Mouse (Mus musculus): Measurements from ENCODE around the gene Kmt2c.

Kmt2c gene

DNA sequence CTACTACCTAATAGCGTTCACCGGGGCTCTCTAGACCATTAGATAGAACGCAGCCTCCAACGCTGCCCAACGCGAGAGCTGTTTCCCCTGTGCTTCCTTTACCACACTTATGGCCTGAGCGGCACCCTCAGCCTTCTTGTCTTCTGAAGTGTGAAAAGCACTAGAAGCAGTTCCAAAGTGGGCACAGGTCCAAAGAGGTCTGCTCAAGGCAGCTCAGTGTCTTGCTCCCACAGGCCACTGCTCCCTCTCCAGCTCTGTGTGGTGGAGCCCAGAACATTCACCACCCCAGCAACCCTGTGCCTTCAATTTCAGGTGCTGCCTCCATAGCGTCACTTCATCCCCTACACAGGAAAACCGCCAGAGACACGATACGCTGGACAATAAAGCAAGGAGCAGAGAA lies 115.0 kb downstream of the Kmt2c start:
- DNase-seq (ENCODE audit: low read depth, low spot score), result no peak

DNA sequence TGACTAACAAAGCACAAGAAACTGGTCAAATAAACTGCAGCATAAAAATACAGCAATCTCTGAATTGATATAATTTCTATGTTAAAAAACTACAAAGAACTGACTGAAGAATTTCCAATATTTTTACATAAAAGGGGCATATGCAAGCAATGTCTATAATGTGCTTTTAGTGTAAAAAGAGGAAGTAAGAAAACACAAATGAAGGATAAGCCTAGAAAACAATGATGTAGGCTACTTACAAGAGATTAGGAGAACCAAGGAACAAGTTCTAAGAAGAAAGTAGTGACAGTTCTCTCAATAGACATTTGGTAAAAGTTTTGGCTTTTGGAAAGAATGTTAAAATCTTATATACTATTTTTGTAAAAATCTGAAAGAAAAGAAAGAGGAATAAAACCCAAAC lies 119.4 kb downstream of the Kmt2c start:
- DNase-seq (ENCODE audit: low read depth, low spot score), result peak; percentile 24

DNA sequence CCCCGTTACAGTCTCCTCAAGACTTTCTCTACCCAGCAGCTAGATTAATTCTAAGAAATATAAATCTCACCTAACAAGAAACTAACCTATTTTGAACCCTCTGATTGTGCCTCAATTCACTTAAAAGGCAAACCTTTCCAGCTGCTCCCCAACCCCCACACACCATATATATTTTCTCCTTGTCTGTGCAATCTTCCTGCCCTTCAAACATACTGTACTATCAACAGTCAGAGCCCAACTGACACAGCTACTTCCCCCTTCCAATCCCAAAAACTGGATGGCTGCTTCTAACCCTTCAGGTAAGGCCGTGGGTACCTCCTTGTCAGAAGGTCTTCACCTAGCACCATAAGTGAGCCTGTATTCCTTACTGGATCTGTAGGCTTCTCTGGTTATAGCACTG lies 130.2 kb downstream of the Kmt2c start:
- no peak for DNase-seq (ENCODE audit: low read depth, low spot score)

DNA sequence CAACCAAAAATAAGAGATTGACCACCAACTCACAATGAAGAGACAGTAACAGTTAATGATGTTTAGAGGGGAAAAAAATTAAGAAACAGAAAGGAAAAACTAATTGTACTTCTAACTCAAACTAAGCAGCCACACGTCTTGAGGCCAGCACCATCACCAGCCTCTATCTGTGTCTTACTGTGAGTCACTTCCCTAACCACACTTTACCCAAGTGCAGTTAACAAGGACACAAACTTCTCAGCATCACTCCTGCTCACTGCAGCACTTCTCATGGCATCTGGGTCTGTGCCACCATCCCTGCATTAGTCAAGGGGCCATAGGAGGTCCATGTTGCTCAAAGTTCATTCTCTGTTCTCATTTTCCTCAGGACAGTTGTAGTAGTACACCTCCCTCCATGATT lies 131.5 kb downstream of the Kmt2c start:
- DNase-seq (ENCODE audit: low read depth, low spot score), result no peak

DNA sequence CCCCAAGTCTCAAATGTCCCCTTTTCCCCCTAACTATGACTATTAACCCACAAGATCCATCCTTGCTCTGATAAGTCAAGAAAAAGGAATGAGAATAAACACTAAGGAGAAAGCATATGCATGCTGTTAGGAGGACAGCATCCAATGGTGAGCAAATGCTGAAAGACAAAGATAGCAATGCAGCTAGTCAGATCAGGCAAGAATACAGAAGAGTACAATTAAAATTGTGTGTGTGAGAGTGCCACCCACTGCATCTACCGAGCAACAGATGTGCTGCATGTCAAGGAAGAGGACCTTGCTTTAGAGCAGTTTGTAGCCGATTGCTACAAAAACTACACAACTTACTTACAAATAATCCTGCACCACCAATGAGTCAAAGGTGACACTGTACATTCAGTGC lies 145.1 kb downstream of the Kmt2c start:
- DNase-seq (ENCODE audit: low read depth, low spot score), result no peak

DNA sequence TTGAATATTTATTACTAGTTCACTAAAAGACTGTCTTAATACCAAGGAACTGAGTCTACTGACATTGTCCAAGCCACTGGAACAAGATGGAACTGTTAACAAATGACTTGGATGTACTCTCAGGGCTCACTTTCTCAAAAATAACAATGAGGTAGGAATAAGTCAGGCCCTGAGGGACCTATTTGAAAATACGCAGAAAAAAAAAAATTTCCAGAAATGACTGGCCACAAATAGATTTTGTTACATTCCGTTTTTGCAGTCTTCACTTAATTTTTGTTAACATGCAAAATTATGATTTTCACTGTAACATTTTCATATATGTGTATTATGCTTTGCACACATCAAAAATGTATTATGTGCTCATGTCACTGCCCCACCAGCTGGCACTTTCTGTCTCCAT lies 167.3 kb downstream of the Kmt2c start:
- no peak for DNase-seq (ENCODE audit: low read depth, low spot score)

DNA sequence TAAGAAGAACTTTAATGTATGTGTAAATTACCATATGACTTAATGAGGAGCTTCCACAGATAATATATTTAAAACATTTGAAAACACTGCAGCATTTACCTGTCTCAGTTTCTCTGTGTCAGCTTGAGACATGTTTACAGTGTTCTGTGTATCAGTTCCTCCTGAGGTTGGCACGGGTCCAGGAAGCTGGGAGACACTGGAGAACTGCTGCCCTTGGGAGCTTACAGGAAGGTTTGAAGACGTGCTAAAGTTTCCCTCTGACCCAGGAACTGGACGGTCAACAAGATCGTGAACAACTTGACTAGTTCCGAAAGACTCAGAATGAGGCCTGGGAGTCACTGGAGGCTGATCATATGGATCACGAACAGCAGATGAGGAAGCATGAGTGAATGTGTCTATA lies 184.7 kb downstream of the Kmt2c start:
- peak; percentile 15 for DNase-seq (ENCODE audit: low read depth, low spot score)

DNA sequence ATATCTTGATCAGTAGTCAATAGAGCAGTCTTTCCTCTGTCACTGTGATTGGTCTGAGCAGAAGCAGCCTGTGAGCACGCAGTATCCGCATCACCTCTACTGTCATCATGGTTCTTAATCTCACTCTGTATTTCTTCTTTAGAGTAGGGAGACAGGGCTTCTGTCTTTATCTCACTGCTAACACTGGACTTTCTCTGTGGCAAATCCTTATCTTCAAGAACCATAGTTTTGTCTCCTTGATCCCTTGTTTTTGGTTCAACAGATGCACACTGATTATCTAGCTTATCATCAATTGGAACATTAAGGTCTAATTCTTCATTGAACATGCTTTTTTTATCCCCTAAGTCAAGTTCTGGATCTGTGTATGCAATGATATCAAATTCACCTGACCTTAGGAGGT lies 188.4 kb downstream of the Kmt2c start:
- no peak for DNase-seq (ENCODE audit: low read depth, low spot score)

DNA sequence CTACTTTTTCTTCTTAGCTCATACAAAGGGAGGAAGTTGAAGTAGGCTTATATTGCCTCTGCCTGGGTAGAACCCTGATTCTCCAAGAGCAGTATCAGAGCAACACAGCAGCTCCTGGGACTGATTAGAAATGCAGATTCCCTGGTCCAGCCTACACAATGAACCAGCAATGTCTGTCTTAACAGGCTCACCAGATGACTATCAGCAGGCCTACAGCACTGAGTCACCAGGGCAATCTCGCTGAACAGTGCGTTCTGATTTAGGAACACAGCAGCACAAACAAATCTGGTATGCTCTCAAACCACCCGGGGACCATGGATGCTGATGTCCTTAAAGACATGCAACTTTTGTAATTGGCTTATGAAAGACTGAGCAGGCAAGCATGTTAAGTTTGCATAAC lies 201.8 kb downstream of the Kmt2c start:
- DNase-seq (ENCODE audit: low read depth, low spot score), result no peak

DNA sequence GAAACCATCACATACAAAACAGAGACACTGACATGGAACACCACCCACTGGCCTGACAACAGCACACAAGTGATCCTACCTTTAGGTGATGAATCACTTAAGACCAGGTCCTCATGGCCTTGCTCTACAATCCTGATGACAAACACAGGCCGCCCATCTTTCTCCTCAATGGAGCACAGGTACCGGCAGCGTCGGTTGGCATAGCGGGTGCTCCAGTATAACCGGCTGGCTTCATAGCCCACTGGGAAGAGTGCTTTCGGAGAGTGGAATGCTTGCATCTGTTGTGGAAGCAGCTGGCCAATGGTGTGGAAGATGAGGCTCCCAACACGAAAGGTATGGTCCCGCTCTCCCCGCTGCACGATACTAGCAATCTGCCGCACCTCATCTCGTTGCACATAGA lies 214.6 kb downstream of the Kmt2c start:
- no peak for DNase-seq (ENCODE audit: low read depth, low spot score)

DNA sequence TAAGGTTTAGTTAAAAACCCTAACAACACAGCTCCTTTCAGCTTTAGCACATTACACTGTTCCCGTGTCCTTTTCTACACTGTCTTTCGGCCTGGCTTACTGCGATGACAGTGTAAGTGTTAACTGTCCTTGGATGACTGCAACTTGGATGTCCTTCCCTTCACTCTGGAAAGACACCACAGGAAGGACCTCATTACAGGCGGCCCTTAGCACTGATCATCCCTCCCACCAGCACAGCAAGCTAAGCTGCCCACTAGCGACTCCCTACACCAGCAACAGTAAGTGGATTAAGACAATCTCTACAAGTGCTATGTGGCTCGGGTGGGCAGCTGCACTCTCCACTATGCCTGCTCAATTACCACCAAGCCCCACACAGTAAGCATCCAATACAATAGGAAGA lies 222.2 kb downstream of the Kmt2c start:
- no peak for DNase-seq (ENCODE audit: low read depth, low spot score)

DNA sequence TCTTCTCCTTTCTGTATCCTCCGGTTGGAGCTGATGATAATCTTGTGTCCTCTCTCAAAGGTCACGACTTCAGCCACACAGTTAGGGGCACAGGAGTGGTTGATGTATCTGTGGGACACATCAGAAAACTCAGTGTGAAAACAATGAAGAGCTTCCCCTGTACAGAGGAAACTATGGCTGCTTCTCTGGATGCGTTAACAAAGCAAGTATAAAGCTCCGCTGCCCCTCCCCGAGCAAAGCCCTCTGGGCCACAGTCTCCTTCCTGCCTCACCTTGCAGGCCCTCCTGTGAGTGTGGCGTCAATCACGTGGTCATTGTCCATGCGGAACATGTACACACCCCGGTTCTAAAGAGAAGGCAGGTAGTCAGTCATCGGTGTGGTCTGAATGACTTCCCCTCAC lies 223.0 kb downstream of the Kmt2c start:
- DNase-seq (ENCODE audit: low read depth, low spot score), result no peak

DNA sequence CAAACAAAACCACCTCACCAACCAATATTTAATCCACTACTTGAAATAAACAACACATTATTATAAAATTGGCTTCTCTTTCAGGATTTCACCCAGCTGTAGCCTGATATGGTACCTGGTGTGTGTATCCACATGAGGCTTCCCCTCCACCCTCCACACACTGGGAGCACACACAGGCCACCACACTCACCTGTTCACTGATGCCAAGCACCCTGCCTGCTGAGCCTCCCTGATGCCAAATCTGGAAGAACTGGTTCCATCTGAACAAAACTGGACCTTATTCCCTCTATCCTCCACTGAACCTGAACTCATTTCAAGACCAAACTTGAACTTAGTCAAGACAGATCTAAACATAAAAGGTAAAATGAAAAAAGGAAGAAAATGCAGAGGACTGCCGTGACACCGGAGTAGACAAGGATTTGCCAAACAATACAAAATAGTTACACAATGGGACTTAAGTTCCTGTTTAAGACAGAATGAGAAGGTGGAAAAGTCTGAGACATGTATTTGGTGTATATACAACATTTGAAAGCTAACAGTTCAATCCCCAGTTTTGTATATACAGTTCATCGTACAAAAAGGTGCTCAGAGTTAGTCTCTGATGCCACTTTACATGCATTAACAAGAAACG lies 230.2 kb downstream of the Kmt2c start:
- DNase-seq (ENCODE audit: low read depth, low spot score), result no peak

DNA sequence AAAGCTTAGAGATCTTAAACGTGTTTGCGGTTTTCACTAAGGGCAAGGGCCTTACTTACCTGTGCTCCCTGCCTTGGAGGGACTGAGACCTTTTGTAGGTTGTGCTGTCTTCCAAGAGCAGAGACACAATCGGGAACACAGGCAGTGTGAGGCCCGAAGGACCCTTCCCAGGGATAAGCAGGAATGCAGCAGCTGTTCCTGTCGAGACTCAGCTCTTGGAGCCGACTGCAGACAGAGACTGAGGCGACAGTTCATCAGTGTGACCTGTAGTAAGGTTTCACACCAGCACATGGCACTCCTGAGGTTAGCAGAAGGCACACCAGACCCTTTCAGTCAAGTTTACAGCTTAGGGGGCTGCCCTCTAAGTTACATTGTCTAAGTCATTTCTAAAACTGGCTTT lies 236.3 kb downstream of the Kmt2c start:
- no peak for DNase-seq (ENCODE audit: low read depth, low spot score)

DNA sequence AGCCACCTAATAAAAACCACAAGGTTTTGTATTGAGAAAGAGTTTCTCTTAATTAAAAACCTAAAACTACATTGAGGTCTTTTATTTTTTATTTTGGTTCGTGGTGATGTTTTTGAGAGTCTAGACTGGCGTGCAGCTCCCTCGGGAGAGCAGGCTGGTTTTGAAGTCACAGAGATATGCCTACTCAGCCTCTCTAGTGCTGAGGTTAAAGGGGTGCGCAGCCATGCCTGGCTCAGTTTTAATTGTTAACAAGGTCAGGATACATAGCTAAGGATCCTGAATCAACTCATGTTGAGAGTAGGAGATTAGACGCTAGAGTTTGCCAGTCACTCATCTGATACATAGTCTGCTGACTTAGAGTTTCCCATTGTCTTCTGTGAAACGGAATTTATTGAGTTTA lies 237.1 kb downstream of the Kmt2c start:
- no peak for DNase-seq (ENCODE audit: low read depth, low spot score)

DNA sequence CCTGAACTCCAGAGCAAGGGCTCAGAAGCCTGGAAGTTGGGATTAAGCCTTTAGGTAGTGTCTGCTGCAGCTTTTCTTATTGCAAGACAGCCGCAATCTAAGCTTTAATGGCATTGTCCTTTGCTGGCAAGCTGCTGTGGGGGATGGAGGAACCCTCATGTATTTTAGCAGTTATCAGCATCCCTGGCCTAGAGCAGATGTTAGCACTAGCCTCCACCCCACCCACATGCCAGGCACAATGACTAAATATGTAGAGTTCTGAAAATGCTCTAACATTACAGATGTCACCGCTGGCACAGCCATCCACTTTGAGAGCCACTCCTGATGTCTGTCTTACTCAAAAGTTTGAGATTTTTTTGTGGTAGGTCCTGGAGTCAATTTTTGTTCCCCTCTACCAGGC lies 241.9 kb downstream of the Kmt2c start:
- DNase-seq (ENCODE audit: low read depth, low spot score), result no peak

DNA sequence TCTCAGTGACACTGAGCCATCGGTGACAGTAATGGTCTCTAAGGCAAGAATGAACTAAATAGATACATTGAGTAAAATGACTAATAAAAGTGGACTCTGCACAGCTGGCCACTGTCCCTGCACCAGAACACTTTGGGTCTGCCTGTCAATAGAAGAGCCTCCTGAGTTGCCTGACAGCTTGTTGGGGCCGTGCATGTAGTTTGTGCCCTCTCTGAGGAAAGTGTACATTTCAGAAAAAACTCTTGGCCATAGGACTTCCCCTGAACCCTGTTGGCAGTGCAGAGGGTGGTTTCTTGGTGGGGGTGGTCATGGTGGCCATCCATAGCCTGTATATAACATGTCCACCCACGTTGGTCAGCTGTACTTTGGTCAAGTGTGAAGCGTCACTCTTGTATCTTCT lies 244.1 kb downstream of the Kmt2c start:
- no peak for DNase-seq (ENCODE audit: low read depth, low spot score)

DNA sequence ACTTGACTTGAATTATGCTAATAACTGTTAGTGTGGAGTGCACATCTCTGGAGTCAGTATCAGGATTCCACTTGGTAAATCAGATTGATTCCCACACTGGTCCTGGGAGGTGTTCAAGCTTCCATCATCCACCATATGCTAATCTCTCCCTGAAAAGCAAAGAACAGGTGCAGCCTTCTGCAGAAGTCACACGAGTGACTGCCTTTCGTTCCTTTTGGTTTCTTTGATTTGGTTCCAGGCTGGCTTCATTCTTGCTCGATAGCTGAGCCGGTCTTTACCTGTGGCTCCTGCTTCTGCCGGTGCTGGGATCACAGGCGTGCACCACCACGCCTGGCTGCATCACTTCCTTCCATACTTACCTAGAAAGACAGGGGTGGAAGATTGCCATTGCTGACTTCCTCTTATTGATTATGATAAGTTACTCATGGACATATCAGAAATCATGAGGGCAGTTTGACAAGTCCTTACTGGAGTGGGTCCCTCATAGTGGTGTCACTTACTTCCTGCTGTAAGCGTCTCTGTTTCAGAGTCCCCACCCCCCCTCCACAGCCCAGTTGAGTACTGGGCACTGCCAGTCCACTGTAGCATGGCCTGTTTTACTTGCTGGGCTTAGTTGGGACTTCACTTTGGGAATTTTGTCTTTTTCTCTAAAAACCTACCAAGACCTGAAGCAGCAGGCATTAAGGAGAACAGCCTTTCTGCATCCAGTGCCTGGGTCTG lies 245.6 kb downstream of the Kmt2c start:
- no peak for DNase-seq (ENCODE audit: low read depth, low spot score)

DNA sequence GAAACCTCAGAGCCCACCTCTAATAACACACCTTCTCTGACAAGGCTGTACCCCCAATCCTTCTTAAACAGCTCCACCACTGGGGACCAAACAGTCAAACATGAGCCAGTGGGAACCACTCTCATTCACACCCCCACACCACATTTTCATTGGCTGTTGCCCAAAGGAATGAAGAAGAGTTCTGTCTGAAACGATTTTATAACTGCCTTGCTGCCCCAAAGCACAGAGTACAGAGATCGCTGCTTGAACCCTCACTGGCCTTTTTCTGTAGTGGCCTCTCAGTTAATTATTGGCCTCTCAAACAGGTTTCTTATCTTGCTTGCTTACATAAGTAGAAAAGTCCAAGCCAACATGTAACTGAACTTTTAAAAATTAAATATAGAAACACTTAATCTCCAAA lies 246.2 kb downstream of the Kmt2c start:
- no peak for DNase-seq (ENCODE audit: low read depth, low spot score)

DNA sequence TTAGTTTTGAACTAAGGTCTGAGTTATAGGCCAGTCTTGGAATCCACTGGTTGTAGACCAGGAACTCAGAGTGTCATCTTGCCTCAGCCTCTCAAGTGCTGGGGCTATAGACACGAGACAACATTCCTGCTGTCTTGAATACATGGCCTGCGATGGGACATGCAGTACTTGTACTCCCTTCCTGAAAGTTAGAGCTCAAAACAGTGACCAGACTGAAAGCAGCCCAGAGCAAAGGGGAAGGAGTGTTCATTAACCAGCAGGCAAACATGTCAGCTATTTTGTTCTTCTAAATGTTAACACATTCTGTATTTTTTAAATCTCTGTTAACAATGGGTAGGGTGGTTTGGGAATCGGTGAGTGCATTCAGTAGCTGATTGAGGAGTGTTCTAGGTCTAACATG lies 251.5 kb downstream of the Kmt2c start:
- no peak for DNase-seq (ENCODE audit: low read depth, low spot score)

DNA sequence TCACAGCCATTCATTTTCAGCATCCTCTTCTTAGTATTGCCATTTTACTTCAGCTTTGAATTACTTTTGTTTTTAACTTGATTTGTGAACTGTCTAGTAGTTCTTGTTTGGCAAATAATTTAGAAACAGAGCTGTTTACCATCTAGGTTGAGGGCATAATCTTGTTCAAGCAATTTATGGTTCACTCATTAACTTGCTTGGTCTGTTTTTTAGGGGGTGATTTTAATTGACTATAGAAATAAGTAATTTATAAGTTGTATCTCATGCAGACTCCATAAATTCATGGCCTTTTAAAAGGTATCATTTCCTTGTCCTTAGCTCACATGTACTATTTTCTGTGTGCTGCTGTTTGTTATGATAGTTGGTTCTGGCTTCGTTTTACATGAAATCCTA lies 252.1 kb downstream of the Kmt2c start:
- no peak for DNase-seq (ENCODE audit: low read depth, low spot score)

DNA sequence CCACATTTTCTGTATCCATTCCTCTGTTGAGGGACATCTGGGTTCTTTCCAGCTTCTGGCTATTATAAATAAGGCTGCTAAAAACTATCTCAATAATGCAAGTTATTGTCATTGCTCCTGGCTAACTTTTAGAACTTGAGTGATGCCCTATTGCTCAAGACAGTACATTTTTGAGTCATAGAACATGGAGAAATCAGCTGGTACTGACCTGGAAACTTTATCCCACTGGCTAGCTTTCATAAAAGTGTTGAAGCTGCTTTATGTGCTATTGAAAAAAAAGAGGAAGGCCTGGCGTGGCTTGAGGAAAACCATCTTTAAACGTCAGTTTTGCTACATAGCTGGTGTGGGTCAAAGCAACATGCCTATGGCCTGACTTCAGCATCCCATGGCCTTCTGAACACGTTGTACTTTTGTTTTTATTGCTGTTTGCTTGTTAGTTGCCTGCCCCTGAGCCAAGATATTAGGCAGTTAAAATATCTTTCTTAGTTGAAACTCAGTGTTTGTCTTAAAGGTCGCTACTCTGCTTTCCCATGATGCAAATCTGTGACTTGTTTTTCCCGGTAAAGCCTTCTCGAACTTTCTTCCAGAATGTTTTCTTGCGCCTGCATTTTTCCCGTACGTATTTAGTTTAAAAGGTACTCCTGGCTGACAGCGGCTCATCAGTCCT lies 252.6 kb downstream of the Kmt2c start:
- DNase-seq (ENCODE audit: low read depth, low spot score), result no peak

DNA sequence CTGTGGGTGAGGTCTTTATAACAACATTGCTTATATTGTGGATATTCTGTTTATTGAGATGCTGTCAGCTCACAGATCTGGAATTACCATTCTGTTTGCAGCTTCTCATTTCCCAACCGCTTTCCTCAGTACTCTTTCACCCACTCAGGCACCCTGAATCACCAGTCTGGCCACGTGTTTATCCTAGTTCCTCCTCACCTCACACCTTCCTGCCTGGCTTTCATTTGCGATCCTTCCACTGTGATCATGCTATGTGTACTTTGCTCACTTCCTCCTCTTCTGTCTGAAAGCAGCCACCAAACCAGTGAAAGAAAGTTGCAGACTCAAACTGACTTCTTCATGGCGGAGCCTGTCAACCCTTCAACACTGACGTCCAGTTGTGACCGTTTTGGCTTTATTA lies 255.5 kb downstream of the Kmt2c start:
- no peak for DNase-seq (ENCODE audit: low read depth, low spot score)
